Mouse (Mus musculus) frontal cortex, postnatal 10 days (tissue): ENCODE data around the gene Hes3.

ENCODE experiments used
- DNase-seq, 2 experiments: peaks; one replicate each; pipeline ENCODE4 v3.0.0; 2022; ENCODE audit warnings: low spot score in 2 of 2, mixed read lengths in 1 of 2

Hes3 gene

DNA sequence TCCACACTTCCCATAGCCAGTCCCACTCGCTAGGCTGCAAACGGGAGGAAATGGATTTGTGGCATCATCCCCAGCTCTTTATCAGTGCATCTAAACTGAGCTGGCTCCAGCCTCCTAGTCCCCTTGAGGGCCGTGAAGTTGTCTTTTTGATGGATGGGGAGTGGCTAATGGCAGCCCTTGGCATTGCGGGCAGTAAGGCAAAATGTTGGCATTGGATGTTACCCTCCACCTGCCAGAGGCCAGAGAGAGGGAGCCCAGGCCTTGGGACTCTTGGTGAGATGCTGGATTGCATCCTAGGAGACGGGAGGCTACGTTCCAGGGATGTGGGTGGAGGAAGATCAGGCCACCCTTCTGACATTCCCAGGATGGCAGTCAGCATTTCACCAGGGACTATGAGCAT lies 14.5 kb upstream of the Hes3 start:
- no peak for DNase-seq

DNA sequence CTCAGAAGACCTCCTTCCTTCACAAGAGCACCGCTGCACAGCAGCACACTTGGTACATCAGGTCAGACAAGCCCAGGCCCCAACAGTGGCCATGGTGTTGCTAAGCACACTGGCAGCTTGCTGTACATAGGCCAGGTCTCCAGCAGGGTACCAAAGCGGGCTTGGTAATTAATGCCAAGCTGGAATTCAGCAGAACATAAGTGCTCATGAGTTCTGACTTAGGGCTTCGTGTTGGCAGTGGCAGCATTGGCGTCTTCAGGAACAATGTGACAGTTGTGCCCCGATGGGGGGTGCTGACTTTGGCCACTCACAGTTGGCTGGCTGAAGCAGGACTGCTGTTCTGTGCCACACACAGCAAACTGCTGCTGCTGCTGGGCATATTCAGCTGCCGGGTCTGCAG lies 13.2 kb upstream of the Hes3 start:
- no peak for DNase-seq

DNA sequence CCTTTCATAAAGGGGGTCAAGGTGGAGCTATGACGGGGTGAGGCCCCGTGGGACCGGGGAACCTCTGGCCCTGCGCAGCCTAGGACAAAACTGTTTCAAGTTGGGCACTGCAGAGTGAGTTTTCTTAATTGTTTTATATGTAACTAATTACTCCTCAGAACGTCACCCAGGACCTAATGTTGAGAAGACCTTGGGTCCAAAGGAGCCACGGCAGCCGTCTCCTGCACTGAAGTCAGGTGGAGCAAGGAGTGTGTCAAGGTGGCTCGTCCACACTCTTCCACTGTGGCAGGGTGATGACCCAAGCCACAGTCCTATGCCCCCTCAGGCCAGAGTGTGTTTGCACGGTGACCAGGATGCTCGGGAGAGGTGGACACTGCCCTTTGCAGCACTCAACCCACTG lies 11.7 kb upstream of the Hes3 start:
- no peak for DNase-seq

DNA sequence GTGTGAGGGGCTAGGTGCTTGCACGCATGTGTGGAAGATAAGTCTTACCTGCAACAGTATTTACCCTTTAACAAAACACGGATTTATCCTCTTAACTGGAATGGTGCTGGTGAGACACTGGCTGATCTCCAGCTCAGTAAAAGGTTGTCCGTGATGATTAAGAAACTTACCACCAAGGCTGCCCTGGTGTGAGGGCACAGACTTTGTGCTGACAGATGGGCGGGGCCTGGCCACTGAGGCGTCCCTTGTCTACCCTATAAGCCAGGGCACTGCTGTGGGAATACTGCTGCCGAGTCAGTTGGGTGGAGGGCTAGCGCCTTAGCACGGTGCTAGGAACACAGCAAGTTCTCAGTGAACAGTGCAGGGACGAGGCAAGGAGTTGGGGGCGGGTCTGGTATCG lies 10.6 kb upstream of the Hes3 start:
- no peak for DNase-seq

DNA sequence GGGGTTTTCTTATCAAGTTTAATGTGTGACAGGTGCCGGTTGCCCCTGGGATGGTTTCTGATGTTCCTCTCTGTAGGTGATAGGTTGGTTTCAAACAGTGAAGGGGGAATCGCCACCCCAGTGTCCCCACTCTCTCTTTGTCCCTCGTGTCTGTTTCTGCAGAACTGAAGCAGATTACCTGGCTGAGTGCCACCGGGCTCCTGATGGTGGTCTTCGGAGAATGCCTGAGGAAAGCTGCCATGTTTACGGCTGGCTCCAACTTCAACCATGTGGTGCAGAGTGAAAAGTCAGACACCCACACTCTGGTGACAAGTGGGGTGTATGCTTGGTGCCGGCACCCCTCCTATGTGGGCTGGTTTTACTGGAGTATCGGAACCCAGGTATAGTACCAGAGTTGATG lies 8.9 kb upstream of the Hes3 start:
- no peak for DNase-seq

DNA sequence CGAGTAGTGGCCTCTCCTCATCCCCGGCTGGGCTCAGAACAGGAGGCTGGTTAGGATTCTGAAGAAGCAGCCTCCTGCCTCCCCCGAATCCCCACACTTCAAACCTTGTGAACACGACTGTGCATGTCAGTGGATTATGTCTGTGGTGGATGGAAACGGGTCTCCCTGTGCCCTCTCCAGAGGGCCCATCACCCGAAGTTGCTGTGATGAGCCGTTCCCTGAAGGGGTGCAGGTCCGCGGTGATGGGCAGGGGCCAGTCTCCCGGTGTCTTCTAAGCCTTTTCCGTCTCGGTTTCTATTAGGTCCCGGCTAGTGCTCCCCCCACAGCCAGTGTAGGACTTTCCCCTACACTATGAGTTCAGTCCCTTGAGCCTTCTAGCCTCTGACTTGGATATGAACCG lies 7.4 kb upstream of the Hes3 start:
- DNase-seq, result no peak

DNA sequence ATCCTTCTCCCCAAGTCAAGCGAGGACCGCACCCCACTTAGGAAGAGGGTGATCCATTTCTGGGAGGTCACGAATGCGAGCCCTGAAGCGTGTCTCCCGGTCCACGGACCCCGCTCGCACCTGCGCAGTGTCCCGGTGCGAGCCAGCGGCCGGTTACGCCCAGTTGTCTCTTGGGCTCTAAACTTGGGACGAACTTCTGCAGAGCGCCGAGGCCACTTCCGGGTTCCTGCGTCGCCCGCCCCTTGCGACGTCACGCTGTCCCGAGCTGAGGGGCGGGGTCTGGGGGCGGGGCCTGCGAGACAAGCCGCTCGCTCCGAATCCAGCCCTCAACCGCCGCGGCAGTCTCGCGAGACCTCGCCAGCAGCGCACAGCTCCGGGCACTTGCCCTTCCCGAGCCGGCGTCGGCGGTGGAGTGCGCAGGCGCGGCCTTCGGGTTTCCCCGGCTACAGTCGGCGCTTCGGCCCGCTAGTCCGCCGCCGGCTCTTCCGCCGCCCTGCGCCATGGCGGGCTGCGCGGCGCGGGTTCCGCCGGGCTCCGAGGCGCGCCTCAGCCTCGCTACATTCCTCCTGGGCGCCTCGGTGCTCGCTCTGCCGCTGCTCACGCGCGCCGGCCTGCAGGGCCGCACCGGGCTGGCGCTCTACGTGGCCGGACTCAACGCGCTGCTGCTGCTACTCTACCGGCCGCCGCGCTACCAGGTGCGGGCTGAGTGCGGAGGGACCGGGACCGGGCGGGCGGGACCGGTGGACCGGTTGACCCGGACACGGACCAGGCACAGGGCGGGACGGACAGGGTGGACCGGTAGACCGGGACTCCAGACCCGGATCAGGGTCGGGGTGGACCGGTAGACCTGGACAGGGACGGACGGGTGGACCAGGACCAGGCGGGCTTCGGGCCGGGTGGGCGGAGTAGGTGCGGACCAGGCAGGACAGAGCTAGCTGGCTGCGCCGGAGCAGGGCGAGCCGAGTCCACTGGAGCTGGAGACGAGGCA lies 5.7 kb upstream of the Hes3 start, which contains the start of gene Icmt:
TSS of gene Icmt (plus strand) at position 354 of the 988 bp plus-strand sequence.
- DNase-seq, result peak; percentile 98 to 100

DNA sequence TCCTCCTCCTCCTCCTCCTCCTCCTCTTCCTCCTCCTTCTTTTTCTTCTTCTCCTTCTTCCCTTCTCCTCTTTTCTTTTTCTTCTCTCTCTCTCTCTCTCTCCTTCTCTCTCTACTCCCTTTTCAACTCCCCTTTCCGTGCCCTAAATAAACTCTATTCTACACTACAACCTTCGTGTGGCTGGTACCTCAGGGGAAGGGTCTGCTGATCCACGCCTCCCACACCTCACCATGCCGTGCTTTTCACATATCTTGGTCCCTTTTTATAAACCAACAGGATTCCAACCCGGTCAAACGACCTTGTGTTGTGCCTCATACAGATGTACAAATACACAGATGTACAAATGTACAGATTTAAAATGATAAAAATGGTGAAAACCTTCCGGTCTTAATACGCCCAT lies 4.9 kb upstream of the Hes3 start:
- DNase-seq, result no peak

DNA sequence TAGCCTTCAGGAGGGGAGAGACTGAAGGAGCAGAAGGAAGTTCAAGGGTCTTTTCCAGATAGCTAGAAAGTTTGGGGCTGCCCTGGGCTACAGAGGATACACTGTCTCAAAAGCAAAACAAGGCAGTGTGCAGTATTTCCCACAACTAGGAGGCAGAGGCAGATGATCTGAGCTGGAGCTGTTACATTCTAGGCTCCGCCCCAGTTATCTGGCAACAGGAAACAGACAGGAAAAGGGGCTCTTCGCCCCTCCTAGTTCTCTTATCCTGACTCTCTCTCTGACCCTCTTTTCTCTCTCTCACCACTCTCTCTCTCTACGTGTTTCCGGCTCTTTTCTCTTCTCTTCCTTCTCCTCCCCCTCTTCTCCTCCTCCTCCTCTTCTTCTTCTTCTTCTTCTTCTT lies 4.5 kb upstream of the Hes3 start:
- no peak for DNase-seq

DNA sequence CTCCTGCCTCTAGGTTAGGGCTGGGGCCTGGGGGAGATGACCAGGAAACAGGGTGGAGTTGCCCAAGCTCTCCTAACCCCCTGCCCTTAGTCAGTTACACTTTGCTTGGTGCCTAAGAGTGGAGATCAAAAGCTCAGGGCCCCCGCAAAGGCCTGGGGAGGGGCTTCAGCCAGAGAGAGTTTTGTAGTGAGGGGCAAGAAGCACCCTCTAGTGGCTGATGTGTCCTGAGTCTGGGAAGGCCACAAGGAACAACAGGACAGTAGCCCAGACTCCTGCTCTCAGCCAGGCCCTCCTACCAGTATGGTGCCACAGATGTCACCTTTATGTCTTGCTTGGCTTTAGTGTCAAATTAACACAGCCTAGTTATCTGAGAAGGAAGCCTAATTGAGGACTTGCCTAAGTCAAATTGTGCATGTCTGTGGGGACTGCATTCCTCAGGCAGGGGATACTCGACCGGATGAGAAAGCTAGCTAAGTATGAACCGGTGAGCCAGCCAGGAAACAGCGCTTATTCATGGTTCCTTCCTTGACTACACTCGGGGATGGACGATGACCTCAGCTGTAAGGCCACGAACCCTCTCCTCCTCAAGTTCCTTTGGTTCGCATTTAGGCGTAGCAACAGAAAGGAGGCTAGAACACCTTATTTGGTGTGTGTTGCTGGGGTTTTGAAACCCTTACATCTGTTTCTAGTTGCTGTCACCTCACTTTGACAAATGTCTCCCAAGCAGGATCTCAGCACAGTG lies 2.9 kb upstream of the Hes3 start:
- no peak for DNase-seq

DNA sequence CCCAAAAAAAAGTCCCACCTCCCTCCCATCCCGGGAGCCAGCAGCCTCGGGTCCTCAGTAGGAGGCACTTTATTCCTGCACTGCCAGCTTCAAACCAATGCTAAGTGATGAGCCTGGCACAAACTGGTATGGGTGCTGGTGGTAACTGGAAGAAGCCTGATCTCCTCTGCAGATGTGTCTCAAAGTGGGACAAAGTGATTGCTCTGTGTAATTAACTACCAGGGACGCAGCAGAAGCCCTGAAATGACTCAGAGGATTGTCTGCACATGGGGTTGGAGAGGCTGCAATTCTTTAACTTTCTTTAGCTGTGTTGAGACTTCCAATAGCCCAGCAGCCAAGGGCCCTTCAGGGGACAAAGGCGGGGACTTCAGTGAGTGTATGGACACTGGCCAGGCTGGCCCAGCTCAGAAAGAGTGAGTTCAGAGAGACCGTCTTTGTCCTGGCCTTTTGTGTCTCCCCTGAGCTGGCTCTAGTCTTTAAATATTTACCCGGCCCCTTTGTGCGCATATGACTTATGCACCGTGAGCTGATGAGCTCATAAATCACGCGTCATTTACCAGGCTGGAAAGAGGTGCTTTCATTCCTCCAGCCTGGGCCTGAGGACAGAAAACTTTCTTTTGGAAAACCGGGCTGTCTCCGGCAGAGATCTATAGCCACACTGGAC lies 772 bp upstream of the Hes3 start:
- DNase-seq, result no peak

DNA sequence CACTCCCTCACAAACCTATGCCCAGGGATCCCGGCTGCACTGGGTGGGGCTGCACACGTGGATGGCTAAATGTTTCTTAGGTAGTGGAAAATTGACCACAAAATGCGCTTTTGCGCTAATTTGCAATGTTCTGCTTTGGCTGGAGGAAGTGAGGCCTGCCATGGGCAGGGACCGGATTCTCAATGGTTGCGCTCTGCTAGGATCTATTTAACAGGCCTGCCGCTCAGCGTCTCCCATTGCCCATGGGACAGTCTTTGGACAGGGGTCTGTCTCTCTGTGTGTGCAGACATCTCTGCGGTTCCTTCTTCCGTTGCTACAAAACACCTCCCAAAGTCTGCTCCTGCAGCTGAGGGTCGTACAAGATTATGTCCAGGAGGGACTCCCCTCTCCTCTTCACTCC lies 471 bp downstream of the Hes3 start:
- DNase-seq, result no peak

DNA sequence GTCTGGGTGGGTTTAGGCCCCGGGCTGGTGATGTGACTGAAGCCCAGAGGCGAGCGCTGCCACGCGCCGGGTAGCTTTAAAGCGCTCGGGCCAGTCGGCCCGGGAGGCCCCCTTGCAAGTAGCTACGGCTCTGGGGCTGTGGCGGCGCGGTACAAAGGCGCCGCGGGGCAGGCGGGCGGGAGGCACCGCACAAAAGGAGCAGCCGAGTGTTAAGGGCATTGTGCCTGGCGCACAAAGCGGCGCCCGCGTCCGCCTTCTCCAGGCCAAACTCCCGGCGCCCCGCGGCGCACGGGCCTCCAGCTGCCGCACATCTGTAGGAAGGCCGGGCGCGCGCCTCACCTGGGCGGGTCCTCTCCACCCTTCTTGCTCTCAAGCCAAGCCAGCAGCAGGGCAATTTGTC lies 1.1 kb downstream of the Hes3 start:
- no peak for DNase-seq

DNA sequence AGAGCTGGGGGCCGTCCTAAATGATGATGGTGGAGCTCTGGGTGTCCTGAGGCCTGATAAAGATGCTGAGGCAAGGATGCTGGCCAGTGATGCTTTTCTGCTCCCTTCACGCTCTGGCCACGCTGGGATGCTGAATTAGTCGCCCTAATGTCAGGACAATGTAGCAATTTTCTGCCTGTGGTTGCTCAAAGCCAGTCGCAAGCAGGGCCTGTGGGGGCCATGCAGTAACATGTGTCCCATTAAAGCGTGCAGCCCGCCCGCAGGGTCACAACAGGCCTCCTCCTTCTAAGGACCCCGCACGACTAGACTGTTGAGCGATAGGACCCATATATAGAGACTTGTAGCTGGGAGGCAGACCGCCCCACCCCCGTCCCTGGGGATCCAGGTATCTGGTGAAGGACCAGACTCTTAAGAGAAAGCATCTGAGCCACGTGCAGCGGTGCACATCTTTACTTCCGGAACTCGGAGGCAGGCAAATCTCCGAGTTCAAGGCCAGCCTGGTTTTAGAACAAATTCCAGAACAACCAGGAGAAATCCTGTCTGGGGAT lies 3.0 kb downstream of the Hes3 start:
- no peak for DNase-seq

DNA sequence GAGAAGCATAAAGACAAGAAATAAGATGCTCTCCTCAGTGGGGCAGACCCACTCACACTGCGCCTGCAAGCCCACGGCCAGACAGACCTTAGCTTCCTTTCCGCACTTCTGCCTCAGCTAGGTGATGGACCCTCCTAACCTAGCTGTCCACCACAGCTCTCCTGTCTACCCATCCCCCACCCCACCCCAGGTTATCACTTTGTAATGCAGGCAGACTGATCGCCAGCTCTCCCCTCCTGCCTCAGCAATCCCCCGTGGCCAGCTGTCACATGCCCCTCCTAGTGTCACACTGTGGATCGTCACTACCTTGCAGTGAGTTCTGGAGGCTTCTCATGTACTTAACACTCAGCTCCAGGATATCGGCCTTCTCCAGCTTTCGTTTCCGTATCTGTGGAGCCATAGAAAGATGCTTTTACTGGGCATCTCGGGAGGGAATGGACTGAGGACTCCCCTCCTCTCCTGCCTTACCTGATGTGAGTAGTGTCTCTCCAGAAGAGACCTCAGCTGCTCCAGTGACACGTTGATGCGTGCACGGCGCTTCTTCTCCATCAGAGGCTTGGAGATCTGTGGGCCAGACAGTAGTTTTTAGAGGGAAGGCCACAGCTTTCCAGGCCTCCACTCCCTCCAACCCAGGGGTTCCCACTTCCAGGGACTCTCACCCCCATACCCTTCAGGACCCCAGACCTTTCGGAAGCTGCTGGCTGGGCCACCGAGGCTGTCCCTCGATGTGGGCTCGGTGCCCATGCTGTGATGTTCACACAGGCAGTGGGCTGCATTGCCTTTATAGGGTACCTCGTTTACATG lies 3.9 kb downstream of the Hes3 start:
- DNase-seq, result no peak

DNA sequence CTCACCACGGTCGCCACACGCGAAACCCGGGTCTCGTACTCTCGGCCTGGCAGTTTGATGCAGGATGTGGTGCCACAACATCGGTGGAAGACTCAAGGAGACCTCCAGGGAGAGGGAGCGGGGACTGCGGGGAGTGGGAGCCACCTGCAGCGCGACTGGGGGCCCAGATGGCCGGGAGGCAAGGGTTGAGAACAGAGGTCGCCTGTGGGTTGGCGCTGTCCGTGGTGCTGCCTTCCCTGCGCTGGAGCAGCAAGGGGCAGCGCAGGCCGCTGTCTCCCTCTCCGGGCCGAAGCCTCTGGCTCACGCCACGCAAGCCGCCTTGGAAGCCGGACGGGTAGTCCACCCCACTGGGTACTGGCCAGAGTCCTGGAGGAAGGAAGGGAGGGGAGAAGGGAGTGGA lies 4.6 kb downstream of the Hes3 start:
- no peak for DNase-seq

DNA sequence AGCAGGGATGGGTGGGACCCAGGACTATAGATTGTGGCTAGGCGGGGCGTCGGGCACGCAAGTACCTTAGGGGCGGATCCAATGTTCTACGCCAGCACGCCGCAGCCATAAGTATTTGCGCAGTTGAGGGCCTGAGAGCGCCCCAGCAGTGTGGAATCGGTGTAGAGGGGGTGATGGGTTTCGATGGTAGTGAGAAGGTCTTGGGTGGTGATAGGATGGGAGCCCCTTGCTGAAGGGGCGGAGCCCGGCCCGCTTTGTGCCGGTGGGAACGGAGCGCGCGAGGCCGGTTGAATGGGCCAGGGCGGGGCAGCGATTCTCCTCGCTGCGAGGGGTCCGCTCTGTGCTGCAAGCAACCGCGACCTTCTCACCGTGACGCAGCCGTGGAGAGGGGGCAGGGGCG lies 5.3 kb downstream of the Hes3 start:
- DNase-seq, result no peak

DNA sequence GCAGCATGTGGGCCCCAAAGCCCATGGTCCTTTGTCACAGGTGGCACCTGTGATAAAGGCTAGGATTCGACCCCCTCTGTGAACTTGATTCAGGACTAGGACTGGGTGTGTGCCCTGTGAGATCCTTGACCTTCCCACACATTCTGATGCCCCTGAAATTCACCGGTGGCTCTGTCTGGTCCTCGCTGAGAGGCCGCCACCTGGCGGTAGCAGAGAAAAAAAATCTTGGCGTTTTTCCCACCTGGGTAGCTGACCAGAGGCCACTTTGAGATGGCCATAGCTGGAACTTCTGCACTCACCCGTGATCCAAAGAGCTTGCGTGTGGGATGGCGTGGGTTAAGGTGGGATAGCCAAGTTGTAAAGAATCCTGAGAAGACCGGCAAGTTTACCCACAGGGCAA lies 6.0 kb downstream of the Hes3 start:
- no peak for DNase-seq

DNA sequence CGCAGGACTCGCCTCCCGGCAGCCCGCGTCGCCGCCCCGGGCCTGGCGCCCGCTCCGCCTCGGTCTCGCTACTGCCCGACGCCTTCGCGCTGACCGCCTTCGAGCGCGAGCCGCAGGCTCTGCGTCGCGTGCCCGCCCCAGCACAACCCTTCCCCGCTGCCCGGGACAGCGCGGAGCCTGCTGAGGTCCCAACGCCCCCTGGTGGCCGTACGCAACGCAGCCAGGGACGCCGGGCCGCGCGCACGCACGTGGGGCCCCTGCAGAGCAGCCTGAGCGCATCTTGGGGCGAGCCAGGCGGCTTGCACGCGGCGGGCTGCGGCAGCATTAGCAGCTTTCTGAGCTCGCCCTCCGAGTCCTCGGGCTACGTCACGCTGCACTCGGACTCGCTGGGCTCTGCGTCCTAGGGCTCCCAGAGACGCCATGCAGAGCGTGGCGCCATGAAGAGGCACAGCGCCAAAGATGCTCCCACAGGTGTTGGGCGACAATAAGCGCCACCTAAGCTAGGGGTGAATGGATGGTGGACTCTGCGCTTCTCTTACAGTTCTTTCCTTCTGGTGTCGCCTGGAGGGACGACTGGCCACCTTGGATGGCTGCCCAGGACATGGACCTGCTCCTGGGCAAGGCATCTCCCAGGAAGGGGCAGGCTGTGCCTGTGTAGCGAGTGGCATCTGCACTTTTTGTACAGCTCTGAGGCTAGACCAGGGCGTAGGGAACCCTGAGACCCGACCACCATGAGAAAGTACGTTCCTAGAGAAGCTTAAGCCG lies 8.1 kb downstream of the Hes3 start:
- peak; percentile 66 to 83 for DNase-seq

DNA sequence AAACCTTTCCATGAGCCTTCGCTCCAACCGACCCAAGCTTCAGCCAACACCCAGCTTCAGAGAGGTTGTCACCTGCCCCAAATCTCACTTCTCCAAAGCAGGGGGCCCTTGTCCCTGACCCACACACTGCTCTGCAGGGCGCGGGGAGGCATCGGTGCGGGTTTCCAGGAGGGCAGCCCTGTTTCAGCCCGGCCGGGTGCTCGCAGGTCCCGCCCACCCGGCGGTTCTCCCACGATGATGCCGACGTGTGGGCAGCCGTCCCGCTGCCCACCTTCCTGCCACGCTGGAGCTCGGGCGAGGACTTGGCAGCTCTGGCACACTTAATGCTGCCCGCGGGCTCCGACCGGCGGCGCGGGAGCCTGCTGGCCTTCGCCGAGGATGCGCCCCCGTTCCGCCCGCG lies 8.7 kb downstream of the Hes3 start:
- DNase-seq, result no peak

DNA sequence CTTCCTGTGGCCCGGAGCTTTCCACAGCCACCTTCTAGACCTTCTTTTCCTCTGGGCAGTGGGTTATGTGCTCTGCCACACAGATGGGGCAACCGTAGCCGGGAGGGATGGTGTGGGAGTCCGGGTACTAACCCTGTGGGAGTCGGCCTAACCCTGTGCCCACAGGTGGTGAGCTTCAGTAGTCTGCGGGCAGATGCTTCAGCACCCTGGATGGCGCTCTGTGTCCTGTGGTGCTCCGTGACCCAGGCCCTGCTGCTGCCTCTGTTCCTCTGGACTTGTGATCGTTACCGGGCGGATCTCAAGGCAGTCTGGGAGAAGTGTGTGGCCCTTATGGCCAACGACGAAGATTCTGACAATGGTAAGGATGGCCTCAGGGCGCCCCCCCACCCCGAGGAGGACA lies 9.9 kb downstream of the Hes3 start:
- DNase-seq, result no peak
